ENCODE assay signal across 8 mouse cellular contexts in the genomic region with DNA sequence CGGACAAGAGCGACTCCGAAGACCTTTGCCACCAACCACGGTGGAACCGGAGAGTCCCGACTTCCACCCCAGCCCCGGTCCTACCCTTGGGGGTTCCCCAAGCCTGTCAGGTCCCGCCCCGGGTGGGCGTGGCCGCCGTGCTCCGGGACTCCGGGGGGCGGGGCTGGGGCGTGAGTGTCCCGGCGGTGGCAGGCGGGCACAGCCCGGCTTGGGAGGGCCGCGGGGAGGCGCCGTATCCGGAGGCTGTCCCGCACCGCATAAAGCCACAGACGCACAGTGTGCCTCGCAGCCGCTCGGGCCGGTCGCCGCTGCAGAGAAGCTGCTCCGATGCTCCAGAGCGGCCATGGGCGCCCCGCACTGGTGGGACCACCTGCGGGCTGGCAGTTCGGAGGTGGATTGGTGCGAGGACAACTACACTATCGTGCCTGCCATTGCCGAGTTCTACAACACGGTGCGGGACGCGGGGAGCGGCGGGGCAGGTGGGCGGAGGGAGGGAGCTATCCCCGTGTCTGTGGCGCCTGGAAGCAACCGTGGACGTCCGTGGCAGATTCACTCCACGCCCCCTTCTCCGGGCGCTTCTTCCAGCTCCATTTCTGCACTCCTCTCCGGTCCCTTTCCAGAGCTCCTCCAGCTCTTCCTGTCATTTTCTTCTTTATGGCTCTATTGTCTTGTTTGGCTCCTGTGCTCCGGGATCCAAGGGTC. TPM values are rescaled to one million over a fixed set of nuclear protein-coding genes. Genes with fewer than 3 reads are reported as not detected.
DNase-seq lines count a peak whose midpoint lies in the region; ATAC-seq and TF ChIP-seq lines count a peak whose summit lies in the region.

Gene Acer2, plus strand, starts transcription at position 251 of the 702 bp plus-strand sequence.

- WGBS in forebrain, embryonic 11.5 days: under 1% methylated on average over 41 of the region's 60 CpGs
- WGBS in heart, embryonic 15.5 days: under 1% methylated on average over 59 of the region's 60 CpGs
- WGBS in liver, embryonic 12.5 days (ENCODE audit: insufficient replicate concordance): 1% methylated on average over 59 of the region's 60 CpGs

- peak within 1 kb of the TSS; percentile 39 for H3ac ChIP-seq in myocyte (ENCODE audit: control insufficient read depth, insufficient read length)

- no peaks in the 10 kb centered on the region for H3K36me3 ChIP-seq in forebrain, embryonic 11.5 days (ENCODE audit: control insufficient read depth, insufficient read depth, low read length)
- H3K36me3 ChIP-seq in heart, embryonic 15.5 days: no peaks in the 10 kb centered on the region
- no peaks in the 10 kb centered on the region for H3K36me3 ChIP-seq in liver, embryonic 12.5 days
- no peaks in the 10 kb centered on the region for H3K36me3 ChIP-seq in myocyte (ENCODE audit: control insufficient read depth, insufficient read depth)

- no peaks in the 10 kb centered on the region for H3K9me3 ChIP-seq in forebrain, embryonic 11.5 days (ENCODE audit: control insufficient read depth, low read length)
- H3K9me3 ChIP-seq in heart, embryonic 15.5 days (replicated peaks): no peaks in the 10 kb centered on the region
- no peaks in the 10 kb centered on the region for H3K9me3 ChIP-seq in liver, embryonic 12.5 days (replicated peaks)

- no peaks in the 10 kb centered on the region for H3K4me1 ChIP-seq in forebrain, embryonic 11.5 days (replicated peaks; ENCODE audit: control insufficient read depth, insufficient read depth, low read length)
- peaks cover 2% of the 10 kb centered on the region; the same call in 1 of the 2 replicates for H3K4me1 ChIP-seq in heart, embryonic 15.5 days (replicated peaks)
- H3K4me1 ChIP-seq in liver, embryonic 12.5 days: peaks cover 15% of the 10 kb centered on the region

- H3K4me3 ChIP-seq in forebrain, embryonic 11.5 days (ENCODE audit: low read depth, low read length): peak within 1 kb of the TSS; percentile 65
- peak within 1 kb of the TSS; percentile 68 for H3K4me3 ChIP-seq in heart, embryonic 15.5 days
- H3K4me3 ChIP-seq in liver, embryonic 12.5 days: peak within 1 kb of the TSS; percentile 63
- peak within 1 kb of the TSS; percentile 9 for H3K4me3 ChIP-seq in myocyte

- H3K27ac ChIP-seq in forebrain, embryonic 11.5 days (ENCODE audit: low read depth, low read length): no peak within 1 kb of the TSS
- peak within 1 kb of the TSS; percentile 52 for H3K27ac ChIP-seq in heart, embryonic 15.5 days
- H3K27ac ChIP-seq in liver, embryonic 12.5 days: no peak within 1 kb of the TSS

- peak; percentile 88 for ATAC-seq in CD4-positive, CD25-positive, alpha-beta regulatory T cell, adult 4 months
- peak; percentile 95 for ATAC-seq in forebrain, embryonic 11.5 days (replicated peaks; ENCODE audit: low FRiP score)
- ATAC-seq in heart, embryonic 15.5 days (replicated peaks; ENCODE audit: insufficient number of reproducible peaks, insufficient read depth, low FRiP score, low read depth): peak; percentile 95
- ATAC-seq in liver, embryonic 12.5 days: peak; percentile 92

- H3K4me2 ChIP-seq in forebrain, embryonic 11.5 days (ENCODE audit: low read depth, low read length, severe bottlenecking): peak within 1 kb of the TSS; percentile 97
- H3K4me2 ChIP-seq in heart, embryonic 15.5 days: peak within 1 kb of the TSS; percentile 93
- H3K4me2 ChIP-seq in liver, embryonic 12.5 days: peak within 1 kb of the TSS; percentile 95
- H3K4me2 ChIP-seq in myocyte (ENCODE audit: low read depth): peak within 1 kb of the TSS; percentile 88

- peak; percentile 86 for DNase-seq in c-Kit-positive CD71-positive TER-119-negative erythroid progenitor cells, embryonic 14.5 days (ENCODE audit: low read depth)
- DNase-seq in forebrain, embryonic 11.5 days (ENCODE audit: low spot score): peak; percentile 89
- peak; percentile 98 for DNase-seq in kidney, postnatal 14 days
- DNase-seq in spleen, postnatal 36 days (ENCODE audit: low spot score in 2 of 2): peak; percentile 93 to 94

- no peaks in the 10 kb centered on the region; the same call in 1 of the 2 replicates for H3K27me3 ChIP-seq in forebrain, embryonic 11.5 days (ENCODE audit: control insufficient read depth, insufficient read depth, low read length)
- no peaks in the 10 kb centered on the region for H3K27me3 ChIP-seq in heart, embryonic 15.5 days
- H3K27me3 ChIP-seq in liver, embryonic 12.5 days (replicated peaks): peaks cover 49% of the 10 kb centered on the region
- H3K27me3 ChIP-seq in myocyte (ENCODE audit: control insufficient read depth, insufficient read depth, insufficient read length): peaks cover under 1% of the 10 kb centered on the region

- peak within 1 kb of the TSS; percentile 73 for H3K9ac ChIP-seq in forebrain, embryonic 11.5 days (ENCODE audit: low read length)
- H3K9ac ChIP-seq in heart, embryonic 15.5 days: peak within 1 kb of the TSS; percentile 70
- peak within 1 kb of the TSS; percentile 69 for H3K9ac ChIP-seq in liver, embryonic 12.5 days

- peak; percentile 67 for TF ChIP-seq POLR2A in myocyte (IDR thresholded peaks at IDR 0.05; ENCODE audit: insufficient read length, low read depth)

- no peaks in the 10 kb centered on the region for H3K79me2 ChIP-seq in myocyte (ENCODE audit: control insufficient read depth, insufficient read depth)

TF ChIP-seq in myocyte, 11 proteins besides CTCF, POLR2A, EP300 and RAD21:
- TF ChIP-seq MYOG (IDR thresholded peaks at IDR 0.05; ENCODE audit: control insufficient read depth in 1 of 3, insufficient read depth in 1 of 3, insufficient read length in 2 of 3, low read depth in 2 of 3): peak in 1 of 3 experiments; percentile 14
- TF ChIP-seq SRF (IDR thresholded peaks at IDR 0.05; ENCODE audit: control insufficient read depth, insufficient read length, low read depth): no peak
- TF ChIP-seq MYOD1 (IDR thresholded peaks at IDR 0.05; ENCODE audit: control insufficient read depth in 1 of 3, insufficient read length in 2 of 3, low read depth in 2 of 3): peak in 1 of 3 experiments; percentile 24

RNA-seq across cellular contexts. Expression of gene Acer2, which starts in this region (rescaled TPM):
- polyA plus RNA-seq in CD4-positive, CD25-positive, alpha-beta regulatory T cell, adult 4 months (2017; shearing (Covaris generic)): 10 to 100 TPM in 1 of 2 experiments, 1 to 10 TPM in 1; 5.9 to 10.8 TPM
- 8.4 and 8.7 TPM in 2 replicates for polyA plus RNA-seq in forebrain, embryonic 11.5 days (2014; fragmentation: Nextera tagmentation; extraction: Ambion mirVana)
- polyA plus RNA-seq in heart, embryonic 15.5 days (2015; fragmentation: Nextera tagmentation; extraction: Ambion mirVana): 28.6 and 30.4 TPM in 2 replicates
- polyA plus RNA-seq in liver, embryonic 12.5 days (2016; fragmentation: Nextera tagmentation; extraction: Ambion mirVana): 8.1 and 8.4 TPM in 2 replicates
- 0.01 TPM for polyA plus RNA-seq in myocyte (2012; fragmentation: generic; extraction: Trizol)

Comparison
In these comparisons a context has a peak if more than half of its experiments do, and no peak if none do; other contexts are left out.
1. H3K4me3 ChIP-seq: peak in every context shown above with its lines; median percentile 68 in heart, embryonic 15.5 days; 65 in forebrain, embryonic 11.5 days; 63 in liver, embryonic 12.5 days; 9 in myocyte.